Mouse (Mus musculus): Measurements from ENCODE around the gene Gm20388. TPM values are rescaled to one million over a fixed set of nuclear protein-coding genes. Genes with fewer than 3 reads are reported as not detected.
A peak's percentile ranks its signal among the peaks of the same experiment; 100 is the strongest.
"Not testable (repeated sequence)": the region's sequence is repeated elsewhere in the genome, so short reads cannot be mapped to it uniquely, and the experiment has no call there.

Gene Gm20388
- total RNA-seq, 1 experiment from 2014 or later = 3.6 TPM

DNA sequence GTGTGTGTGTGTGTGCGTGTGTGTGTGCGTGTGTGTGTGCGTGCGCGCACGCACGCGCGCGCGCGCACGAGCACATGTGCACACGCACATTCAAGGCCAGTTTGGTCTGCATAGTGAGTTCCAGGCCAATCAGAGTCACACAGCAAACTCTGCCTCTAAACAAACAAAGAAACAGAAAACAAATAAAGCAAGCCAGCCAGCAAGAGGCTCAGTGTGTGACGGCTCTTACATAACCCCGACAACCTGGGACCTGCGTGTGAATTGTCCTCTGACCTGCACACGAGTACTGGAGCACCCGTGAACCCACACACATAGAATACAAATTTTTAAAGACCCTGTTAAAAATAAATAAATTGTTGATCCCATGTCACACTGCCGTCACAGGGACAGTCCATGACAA is 1488.1 kb downstream of the Gm20388 start:
- DNase-seq = no peak

DNA sequence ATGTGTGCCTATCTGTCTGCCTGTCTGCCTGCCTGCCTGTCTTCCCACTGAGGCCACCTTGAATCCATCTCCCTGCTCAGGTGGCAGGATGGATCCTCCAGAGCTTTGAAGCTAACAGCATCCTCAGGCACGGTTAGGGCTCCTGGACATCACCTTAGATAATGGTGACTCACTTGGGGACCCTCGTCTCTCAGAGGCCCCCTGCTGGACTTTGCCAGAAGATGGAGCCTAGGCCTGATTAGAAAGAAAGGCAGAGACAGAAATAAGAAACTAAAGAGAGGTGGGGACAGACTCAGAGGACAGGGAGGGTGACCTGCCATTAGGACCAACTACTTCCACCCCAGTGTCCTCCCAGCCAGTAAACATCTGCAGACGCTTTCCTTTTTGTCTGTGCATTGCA is 1488.5 kb downstream of the Gm20388 start:
- DNase-seq = no peak

- DNase-seq = no peak
Observed at GRCm38 (mm10) chr8:121400581-121400980, 1489.9 kb downstream of the Gm20388 start.

- DNase-seq = no peak
Observed at GRCm38 (mm10) chr8:121403821-121404220, 1493.2 kb downstream of the Gm20388 start.

DNA sequence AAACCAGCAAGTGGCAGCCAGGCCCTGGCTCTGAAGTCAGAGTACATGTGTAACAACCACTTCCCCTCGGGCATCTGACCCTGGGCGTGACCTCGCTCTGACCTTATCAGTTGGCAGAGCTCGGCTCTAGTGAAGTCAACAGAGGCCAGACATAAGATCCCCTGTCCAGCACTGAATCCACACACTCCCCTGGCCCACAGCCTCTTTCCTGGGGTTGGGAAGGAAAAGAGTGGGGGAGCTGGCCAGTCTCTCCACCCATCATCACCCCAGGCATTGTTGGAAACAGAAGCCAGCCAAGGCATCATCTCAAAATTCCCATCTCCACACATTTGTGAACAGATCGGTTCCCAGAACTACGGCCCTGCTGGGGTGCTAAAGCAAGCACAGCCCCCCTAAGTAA is 1507.4 kb downstream of the Gm20388 start:
- no peak for DNase-seq

DNA sequence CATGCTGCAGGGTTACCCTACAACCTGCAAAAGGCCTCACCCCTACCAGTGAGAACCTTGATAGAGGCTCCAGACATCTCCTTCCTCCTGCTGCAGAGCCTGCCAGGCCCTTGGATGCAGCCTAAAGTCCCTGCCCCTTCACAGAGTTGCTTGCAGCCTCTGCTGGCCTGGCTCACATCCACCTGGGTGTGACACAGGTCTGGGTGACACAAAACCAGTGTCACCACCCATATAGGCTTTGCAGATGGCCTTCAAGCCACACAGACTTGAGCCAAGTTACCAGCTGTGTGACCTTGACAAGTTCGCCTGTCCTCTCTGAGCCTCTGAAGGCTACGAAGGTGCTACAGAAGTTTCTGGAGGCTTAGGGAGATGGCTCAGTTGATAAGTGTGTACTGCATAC is 1508.9 kb downstream of the Gm20388 start:
- DNase-seq = peak; percentile 25

GRCm38 (mm10) chr8:121421009-121421408 is 1510.4 kb downstream of the Gm20388 start:
- peak; percentile 38 for DNase-seq

DNA sequence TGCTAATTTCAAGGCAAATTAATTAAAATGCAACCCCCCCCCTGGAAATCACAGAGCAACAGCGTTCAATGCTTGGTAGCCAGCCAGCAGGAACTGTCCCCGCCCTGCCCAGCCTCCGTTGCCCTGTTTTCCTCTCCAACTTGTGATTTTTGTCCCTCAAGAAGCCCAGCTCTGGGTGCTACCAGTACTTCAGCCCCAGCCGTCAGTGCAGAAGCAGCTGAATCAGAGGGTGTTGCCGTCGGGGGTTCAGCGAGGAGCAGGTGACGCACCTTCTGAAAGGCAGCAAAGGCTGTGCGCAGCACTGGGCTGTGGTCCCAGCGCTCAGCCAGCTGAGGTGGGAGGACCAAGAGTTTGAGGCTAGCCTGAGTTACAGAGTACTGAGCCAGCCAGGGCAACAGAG is 1513.4 kb downstream of the Gm20388 start:
- no peak for DNase-seq

GRCm38 (mm10) chr8:121424600-121424999 is 1514.0 kb downstream of the Gm20388 start:
- peak; percentile 33 for DNase-seq

DNA sequence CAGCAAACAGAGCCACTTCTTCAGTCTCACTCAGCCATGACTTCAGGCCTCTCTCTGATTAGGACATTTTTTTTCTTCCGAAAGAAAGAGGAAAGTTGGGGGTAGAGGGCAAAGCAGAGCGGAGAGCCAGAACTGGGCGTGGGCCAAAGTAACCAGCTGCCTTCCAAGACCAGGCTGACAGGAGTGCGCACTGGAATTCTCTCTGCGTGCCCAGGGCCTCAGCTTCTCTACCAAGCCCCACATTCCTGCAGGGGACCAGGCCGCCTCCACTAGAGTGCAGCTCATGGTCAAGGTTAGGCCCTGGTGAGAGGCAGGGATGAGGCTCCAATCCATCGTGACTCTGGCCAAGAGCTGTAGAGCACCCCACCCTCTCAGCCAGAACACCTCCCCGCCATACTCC is 1520.9 kb downstream of the Gm20388 start:
- no peak for DNase-seq

- no peak for DNase-seq
Observed at GRCm38 (mm10) chr8:121433466-121433865, 1522.8 kb downstream of the Gm20388 start.

DNA sequence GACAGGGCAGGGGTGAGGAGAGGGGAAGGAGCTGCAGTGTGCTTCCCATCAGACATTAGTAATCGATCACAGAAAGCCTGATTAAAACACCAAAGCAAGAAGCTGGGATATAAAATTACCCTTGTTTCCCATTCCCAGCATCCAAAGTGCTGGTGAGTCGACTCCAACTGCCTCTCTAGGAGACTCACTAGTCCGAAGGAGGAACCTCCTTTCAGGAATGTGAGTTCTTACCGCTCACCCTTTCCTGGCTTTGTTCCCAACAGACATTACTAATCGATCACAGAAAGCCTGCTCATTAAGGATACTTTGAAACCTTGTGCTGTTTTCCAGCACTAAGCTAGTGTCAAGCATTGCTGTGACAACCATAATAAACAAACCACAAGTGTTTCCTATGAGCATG is 1526.0 kb downstream of the Gm20388 start:
- no peak for DNase-seq

- DNase-seq = no peak
Observed at GRCm38 (mm10) chr8:121437506-121437905, 1526.9 kb downstream of the Gm20388 start.

- no peak for DNase-seq
Observed at GRCm38 (mm10) chr8:121438111-121438510, 1527.5 kb downstream of the Gm20388 start.

DNA sequence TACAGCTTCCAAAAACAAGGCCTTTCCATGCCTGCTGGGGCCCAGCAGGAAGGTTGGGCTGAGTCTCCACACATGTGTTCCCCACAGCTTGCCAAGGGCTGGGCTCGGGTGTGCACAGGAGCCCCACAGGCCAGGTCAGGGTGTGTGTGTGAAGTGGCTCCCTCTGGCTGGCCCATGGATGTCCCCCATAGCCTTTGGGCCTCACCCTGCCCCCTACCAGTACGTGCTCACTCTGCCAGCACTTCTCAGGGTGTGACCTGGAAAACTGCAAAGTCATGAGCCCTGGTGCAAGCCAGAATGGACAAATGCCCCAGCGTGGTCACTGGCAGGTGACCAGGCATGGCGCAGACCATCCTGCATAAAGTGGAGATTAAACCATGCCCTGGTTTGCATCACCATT is 1528.7 kb downstream of the Gm20388 start:
- peak; percentile 19 for DNase-seq

DNA sequence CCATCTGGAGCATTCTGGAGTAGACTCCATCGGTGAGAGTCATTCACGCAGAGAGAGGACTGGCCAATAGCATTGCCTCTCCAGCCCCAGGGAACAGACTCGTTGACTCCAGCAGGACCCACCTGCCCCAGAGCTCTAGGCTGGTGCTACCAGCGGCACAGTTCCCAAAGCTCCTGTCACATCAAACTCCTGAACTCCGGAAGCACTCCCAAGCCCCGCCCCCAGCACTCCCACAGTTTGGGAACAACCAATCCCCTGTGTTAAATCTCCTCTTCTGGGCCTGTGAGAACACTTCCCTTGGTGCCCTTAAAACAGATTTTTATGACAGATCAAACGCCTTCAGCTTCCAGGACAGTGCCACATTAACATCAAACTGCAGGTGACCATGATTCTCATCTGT is 1532.7 kb downstream of the Gm20388 start:
- no peak for DNase-seq

- DNase-seq = not testable (repeated sequence)
Observed at GRCm38 (mm10) chr8:121444521-121444920, 1533.9 kb downstream of the Gm20388 start.

- DNase-seq = peak; percentile 73
Observed at GRCm38 (mm10) chr8:121445027-121445471, 1534.4 kb downstream of the Gm20388 start.

GRCm38 (mm10) chr8:121446133-121446532 is 1535.5 kb downstream of the Gm20388 start:
- no peak for DNase-seq

DNA sequence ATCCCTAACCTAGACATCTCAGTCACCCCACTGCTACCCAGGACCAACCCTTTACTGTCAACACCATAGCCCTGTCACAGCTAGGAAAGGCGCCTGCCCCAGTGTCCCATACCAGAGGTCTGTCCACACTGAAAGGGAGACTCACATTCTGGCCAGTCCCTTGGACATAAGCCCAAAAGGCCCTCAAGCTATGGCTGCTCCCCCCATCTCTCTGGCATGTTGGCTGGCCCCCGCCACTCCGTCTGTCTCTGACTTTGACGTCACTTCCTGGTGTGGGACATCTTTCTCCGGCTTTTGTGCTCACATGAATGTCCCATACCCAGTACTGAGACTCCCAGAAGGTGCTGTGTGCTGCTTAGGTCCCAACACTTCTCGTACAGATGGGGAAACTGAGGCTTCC is 1536.2 kb downstream of the Gm20388 start:
- no peak for DNase-seq

DNA sequence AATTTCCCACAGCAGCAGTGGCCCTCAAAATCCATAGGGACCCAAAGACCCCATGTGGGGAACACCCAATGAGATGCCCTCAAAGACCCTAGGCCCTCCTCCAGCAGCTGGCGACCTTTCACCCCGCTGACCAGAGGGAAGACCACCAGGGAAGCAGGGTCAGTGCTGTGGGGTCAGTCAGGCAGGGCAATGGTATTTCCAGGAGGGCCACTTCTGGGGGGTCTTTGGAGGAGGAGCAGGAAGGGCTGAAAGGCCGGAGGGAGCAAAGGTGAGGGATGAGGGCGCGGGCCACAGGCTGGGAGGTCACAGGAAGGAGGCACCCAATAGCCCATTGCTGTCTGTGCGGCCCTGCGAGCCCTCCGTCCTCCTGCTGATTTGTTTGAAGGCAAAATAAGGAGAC is 1539.6 kb downstream of the Gm20388 start:
- DNase-seq = no peak

DNA sequence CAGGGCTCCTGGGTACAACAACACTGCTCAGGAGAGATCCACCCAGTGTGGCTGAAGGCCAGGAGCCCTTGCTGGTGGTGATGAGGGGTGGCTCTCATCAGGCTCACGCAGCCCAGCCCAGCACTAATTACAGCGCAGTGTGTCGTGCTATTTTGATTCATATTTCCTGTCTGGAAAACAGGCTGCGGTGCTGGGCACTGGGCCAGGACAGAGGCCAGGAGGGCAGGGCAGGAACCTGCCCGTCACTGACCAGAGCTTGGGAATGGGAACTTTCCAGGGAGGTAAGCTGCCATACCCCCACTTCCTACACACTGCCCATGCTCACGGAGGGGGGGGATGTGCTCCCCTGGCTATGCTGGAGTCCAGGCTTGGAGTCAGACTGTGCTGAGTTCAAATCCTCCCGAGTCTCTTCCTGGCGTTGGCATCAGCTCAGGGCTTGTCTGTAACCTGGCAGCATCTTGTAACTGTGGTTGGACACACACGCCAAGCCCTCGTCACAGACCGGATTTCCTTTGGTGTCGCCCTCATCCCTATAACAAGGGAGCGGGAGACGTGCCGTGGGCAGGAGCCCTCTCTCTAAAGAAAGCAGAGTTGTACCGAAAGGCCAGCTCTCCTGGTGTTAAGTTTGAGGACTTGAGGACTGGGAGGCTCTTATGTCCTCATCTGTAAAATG is 1540.9 kb downstream of the Gm20388 start:
- DNase-seq = peak; percentile 70

- DNase-seq = no peak
Observed at GRCm38 (mm10) chr8:121454737-121455136, 1544.1 kb downstream of the Gm20388 start.

DNA sequence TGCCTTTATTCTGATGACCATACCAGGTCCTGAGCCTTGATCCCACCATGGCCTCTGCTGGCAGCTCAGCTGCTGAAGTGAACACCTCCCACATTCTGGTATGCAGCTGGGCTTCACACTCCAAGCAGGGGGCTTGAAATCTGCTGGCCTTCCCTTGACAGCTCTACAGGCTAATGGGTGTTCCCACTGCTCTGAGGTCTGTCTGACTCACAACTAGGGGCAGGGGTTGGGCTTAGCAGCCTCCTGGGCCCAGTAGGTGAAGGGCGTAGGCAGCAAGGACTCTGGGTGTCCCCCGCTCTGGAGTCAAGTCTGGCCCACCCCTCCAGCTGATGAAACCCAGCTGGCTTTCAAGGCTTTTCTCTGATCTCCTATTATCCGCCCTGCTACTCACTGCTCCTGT is 1550.6 kb downstream of the Gm20388 start:
- DNase-seq = no peak

DNA sequence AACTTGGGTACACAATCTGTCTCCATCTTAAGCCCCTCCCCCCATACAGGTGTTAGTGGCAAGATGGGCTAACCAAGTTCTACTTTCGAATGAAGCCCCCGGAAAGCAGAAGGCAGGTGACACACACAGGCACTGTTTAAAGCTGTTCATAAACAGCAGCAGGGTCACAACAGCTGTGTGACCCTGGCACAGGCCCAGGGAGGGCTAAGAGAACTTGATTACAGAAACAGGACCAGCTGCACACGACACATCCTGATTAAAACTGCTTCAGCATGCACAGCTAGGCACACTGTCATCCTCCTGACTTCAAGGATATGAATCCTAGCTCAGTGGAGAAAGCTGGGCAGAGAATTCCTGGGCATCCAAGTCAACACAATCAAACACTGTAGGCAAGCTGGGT is 1551.5 kb downstream of the Gm20388 start:
- no peak for DNase-seq
